Mouse (Mus musculus) embryonic facial prominence, embryonic 12.5 days (tissue): ENCODE measurements around the gene Dctpp1. TPM values are rescaled to one million over a fixed set of nuclear protein-coding genes. Genes with fewer than 3 reads are reported as not detected.

Source experiments
- ATAC-seq: fragments of 200-750 bp; cut with Nextera tagmentation; 2 replicates; pipeline ENCODE4 v1.8.0; 2017; ENCODE audit not compliant: insufficient number of reproducible peaks, insufficient read depth, low FRiP score, low TSS enrichment
- H3K27ac ChIP-seq: fragments of 300-500 bp; sonication (generic); 2 replicates; pipeline ENCODE4 v1.5.1; 2016; ENCODE audit warnings: mild to moderate bottlenecking
- H3K27me3 ChIP-seq: fragments of 300-500 bp; sonication (generic); 2 replicates; pipeline ENCODE4 v1.6.1; 2016; ENCODE audit warnings: mild to moderate bottlenecking, moderate library complexity
- H3K36me3 ChIP-seq: fragments of 300-500 bp; sonication (generic); 2 replicates; pipeline ENCODE4 v1.6.1; 2016; ENCODE audit warnings: mild to moderate bottlenecking
- H3K4me1 ChIP-seq: fragments of 300-500 bp; sonication (generic); 2 replicates; pipeline ENCODE4 v1.6.1; 2016
- H3K4me2 ChIP-seq: fragments of 300-500 bp; sonication (generic); replicated peaks from 2 replicates; pipeline ENCODE4 v1.6.1; 2016; ENCODE audit warnings: mild to moderate bottlenecking, moderate library complexity
- H3K4me3 ChIP-seq: fragments of 300-500 bp; sonication (generic); 2 replicates; pipeline ENCODE4 v1.5.1; 2016; ENCODE audit warnings: mild to moderate bottlenecking
- H3K9ac ChIP-seq: fragments of 300-500 bp; sonication (generic); 2 replicates; pipeline ENCODE4 v1.6.1; 2016; ENCODE audit warnings: mild to moderate bottlenecking, moderate library complexity
- H3K9me3 ChIP-seq: fragments of 300-500 bp; sonication (generic); 2 replicates; pipeline ENCODE4 v1.6.1; 2016; ENCODE audit warnings: mild to moderate bottlenecking, moderate library complexity
- WGBS: fragments of 180-500 bp; shearing (Covaris S2); methylation state at CpG from one replicate; pipeline ENCODE4 v1.1.7; 2016; 5-methylcytosine and 5-hydroxymethylcytosine counted together
- polyA plus RNA-seq: library from polyadenylated mRNA; unstranded; fragments of >200 nt; fragmentation: Nextera tagmentation; extraction: Ambion mirVana; gene quantifications from 2 replicates; pipeline ENCODE4 v1.2.1, GENCODE M21; 2016

Dctpp1 gene
- polyA plus RNA-seq, 1 experiment from 2014 or later = 196 TPM

DNA sequence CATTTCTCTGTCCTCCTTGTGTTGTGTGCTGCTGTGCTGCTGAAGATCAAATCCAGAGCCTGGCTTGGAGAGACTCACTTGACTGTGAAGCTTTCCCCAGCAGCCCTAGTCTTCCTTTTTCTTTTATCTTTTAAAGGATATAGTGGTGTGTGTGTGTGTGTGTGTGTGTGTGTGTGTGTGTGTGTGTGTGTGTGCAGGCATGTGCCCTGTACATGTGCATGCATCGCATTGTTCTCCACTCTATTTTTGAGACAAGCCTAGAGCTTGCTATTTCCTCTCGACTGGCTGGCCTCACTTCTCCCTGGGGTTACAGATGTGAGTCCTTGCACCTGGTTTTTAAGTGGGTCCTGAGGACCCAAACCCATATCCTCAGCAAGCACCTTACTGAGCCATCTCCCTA lies 21.7 kb upstream of the Dctpp1 start:
- no peak overlapping the region for H3K27ac ChIP-seq
- WGBS = 84% methylated on average over 2 of the region's 2 CpGs
- no peaks in the 10 kb centered on the region for H3K27me3 ChIP-seq
- no peak overlapping the region for H3K4me2 ChIP-seq
- 0 out of 2 replicates have a peak, but pooled peaks cover 7% of the 10 kb centered on the region for H3K9me3 ChIP-seq
- H3K4me3 ChIP-seq = no peak overlapping the region
- H3K4me1 ChIP-seq = no peaks in the 10 kb centered on the region
- no peaks in the 10 kb centered on the region for H3K36me3 ChIP-seq
- ATAC-seq = no peak
- H3K9ac ChIP-seq = no peak overlapping the region

DNA sequence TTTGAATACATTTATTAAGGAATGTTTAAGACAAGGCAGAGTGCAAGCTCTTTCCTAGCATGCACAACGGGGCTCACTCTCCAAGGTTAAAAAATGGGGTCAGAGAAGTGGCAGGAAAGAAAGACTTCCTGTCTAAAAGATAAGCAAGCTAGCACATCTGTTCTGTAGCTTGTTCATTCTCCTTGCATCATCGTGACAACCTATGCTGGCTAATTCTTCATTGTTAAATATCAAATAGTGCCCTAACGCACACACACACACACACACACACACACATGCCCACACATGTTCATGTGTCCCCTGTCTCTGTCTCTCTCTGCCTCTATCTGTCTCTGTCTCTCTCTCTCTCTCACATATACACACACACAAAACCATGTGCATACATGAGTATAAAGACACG lies 20.6 kb upstream of the Dctpp1 start:
- ATAC-seq = no peak
- Histone ChIP-seq H3K36me3 (no peaks in the 10 kb centered on the region), H3K4me1 (no peaks in the 10 kb centered on the region), H3K27me3 (no peaks in the 10 kb centered on the region), H3K4me2 (no peak overlapping the region), H3K9ac (no peak overlapping the region), H3K27ac (no peak overlapping the region), H3K9me3 (no peaks in the 10 kb centered on the region), H3K4me3 (no peak overlapping the region)
- 70% methylated on average over 4 of the region's 4 CpGs for WGBS

DNA sequence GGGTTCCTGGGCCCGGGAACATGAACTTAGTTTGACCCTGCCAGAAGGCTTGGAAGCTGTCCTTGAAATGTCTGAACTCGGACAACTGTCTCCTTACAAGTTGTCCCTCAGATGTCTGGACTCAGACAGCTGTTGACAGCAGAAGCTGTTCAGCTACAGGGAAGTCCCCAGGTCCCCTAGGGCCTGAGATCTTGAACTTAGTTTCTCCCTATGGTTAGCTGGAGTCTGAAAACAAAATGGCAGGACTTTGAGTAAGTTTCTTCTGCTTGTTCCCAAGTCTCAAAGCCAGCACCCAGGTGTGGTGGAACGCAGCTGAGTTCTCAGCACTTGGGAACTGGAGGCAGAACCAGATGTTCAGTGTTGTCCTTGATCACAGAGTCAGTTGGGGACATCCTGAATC lies 19.6 kb upstream of the Dctpp1 start:
- no peak overlapping the region for H3K9ac ChIP-seq
- no peaks in the 10 kb centered on the region for H3K36me3 ChIP-seq
- no peak overlapping the region for H3K4me3 ChIP-seq
- no peaks in the 10 kb centered on the region for H3K27me3 ChIP-seq
- no peak overlapping the region for H3K4me2 ChIP-seq
- H3K4me1 ChIP-seq = no peaks in the 10 kb centered on the region
- 69% methylated on average over 3 of the region's 3 CpGs for WGBS
- H3K9me3 ChIP-seq = no peaks in the 10 kb centered on the region
- H3K27ac ChIP-seq = no peak overlapping the region
- ATAC-seq = no peak

DNA sequence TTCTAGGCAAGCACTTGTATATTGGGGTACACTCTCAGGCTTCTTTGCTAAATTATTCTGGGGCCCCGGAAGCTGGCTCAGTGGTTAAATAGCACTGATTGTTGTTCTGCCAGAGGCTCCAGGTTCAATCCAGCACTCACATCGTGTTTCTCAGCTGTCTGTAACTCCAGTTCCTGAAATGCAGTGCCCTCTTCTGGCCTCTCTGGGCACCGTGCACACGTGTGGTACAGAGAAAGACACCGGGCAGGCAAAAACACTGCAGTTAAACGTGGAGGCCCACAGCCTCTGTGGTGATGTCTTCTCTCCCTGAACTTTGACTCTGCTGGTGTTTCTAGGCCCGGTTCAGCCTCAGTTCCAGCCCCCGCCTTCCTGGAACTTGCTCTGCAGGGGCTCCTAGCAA lies 17.8 kb upstream of the Dctpp1 start:
- Histone ChIP-seq H3K9ac (0 out of 2 replicates have a peak overlapping the region, but pooled peaks have one; percentile 4), H3K4me2 (no peak overlapping the region), H3K9me3 (no peaks in the 10 kb centered on the region), H3K36me3 (no peaks in the 10 kb centered on the region), H3K27me3 (no peaks in the 10 kb centered on the region), H3K27ac (no peak overlapping the region), H3K4me1 (0 out of 2 replicates have a peak, but pooled peaks cover 5% of the 10 kb centered on the region), H3K4me3 (no peak overlapping the region)
- 23% methylated on average over 8 of the region's 8 CpGs for WGBS
- no peak for ATAC-seq

DNA sequence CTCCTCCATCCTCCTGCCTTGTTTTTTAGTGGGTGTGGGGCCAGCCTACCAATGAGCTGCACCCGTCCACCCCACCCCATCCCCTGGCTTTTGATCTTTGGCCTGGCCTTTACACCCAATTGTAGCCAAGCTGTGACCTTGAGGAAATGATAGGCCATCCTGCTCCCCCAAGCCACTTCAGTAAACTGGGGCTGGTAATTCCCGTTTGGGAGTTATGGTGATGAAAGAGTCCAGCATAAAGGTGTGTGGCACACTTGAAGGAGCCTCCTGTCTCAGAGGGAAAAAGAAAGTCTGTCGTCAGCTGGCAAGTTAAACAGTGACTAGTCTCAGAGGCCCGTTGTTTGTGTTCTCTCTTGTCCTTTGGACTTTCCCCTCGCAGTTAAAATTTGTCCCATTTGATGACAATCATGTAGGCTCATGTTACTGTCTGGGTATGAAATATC lies 16.0 kb upstream of the Dctpp1 start:
- H3K27me3 ChIP-seq = no peaks in the 10 kb centered on the region
- no peak overlapping the region for H3K4me3 ChIP-seq
- no peaks in the 10 kb centered on the region for H3K9me3 ChIP-seq
- H3K36me3 ChIP-seq = peaks cover 9% of the 10 kb centered on the region
- H3K27ac ChIP-seq = no peak overlapping the region
- no peak overlapping the region for H3K4me2 ChIP-seq
- peaks cover 13% of the 10 kb centered on the region; the same call in 1 of the 2 replicates for H3K4me1 ChIP-seq
- no peak overlapping the region for H3K9ac ChIP-seq
- 48% methylated on average over 5 of the region's 5 CpGs for WGBS
- no peak for ATAC-seq

DNA sequence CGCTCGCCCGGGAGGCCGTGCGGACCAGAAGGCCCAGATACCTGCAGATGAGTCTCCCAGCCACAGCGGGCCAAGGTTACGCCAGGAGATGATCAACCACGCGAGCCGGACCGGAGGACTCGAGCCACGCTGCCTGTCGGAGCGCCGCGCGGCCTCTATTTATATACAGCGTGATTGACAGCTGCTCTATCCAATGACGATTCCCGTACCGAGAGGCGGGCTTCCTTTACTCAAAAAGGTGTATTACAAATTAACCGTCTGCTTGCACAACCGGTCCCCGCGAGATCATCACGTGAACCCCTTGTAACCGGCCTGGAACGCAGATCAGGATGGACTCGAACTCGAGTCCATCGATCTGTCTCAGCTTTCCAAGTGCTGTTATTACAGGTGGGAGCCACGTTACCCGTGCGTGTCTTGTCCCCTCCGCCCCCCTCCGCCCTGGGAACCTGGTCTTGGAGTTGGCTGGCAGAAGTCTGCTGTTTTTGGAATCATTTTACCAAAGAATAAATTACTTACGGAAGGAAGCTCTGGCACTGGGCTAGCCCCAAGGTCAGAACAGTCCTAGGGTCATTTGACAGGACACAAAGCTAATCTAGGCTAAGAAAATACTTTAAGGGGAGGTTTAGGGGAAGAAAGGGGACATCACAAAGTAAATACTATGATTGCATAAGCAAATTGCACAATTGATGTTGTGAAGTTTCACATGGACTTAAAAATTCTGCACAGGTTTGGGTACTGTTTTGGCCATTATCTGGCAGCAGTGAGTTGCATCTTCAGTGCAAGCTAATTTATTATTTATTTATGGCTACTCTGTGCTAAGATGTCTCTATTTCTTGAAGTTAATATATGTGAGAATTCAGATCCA lies 13.6 kb upstream of the Dctpp1 start, which contains the start of gene Sephs2:
Sephs2 (minus strand) TSS at position 131 of the 865 bp plus-strand sequence.
- 2% methylated on average over 39 of the region's 39 CpGs for WGBS
- Histone ChIP-seq H3K4me2 (peak within 1 kb of the TSS; percentile 89), H3K4me1 (peaks cover 13% of the 10 kb centered on the region; the same call in 1 of the 2 replicates), H3K9ac (peak within 1 kb of the TSS; percentile 86), H3K4me3 (peak within 1 kb of the TSS; percentile 84), H3K27ac (peak within 1 kb of the TSS; percentile 84), H3K27me3 (no peaks in the 10 kb centered on the region), H3K9me3 (no peaks in the 10 kb centered on the region), H3K36me3 (peaks cover 22% of the 10 kb centered on the region)
- ATAC-seq = peak; percentile 74; the same call in 1 of the 2 replicates

DNA sequence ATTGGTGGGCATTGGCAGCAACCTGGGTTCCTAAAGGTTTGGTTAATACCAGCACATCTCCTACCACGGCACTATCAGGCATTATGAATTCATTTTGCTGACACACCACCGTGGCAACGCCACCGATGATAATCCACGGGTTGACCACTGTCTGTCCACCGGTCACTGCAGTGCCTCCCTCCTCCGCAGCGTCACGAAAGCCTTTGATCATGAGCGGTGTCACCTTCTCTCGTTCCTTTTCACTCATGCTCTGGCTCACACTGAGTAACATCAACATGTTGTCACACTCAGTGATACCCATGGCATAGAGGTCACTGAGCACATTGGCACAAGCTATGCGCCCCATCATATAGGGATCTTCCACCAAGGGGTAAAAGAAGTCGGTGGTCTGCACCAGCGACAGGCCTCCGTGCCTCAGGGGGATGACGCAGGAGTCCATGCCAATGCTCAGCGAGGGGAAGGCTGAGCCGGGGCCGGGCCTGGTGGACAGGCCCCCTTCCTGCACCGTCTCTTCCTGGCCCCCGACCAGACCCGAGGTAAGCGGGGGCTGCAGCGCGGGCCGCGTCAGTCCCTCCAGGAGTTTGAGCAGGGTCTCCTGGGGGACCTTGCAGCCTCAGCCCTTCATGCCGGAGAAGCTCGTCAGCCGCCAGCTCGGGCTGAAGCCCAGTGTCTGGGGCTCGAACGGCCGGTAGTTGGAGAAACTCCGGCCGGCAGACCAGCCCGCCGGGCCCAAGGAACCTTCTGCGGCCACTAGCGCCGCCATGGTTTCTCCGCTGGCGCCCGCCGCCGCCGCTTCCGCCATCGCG lies 12.8 kb upstream of the Dctpp1 start:
- peaks cover 24% of the 10 kb centered on the region for H3K36me3 ChIP-seq
- peak overlapping the region; percentile 84 for H3K27ac ChIP-seq
- peaks cover 2% of the 10 kb centered on the region; the same call in 1 of the 2 replicates for H3K9me3 ChIP-seq
- 18% methylated on average over 50 of the region's 50 CpGs for WGBS
- H3K27me3 ChIP-seq = no peaks in the 10 kb centered on the region
- H3K9ac ChIP-seq = peak overlapping the region; percentile 86
- peak overlapping the region; percentile 84 for H3K4me3 ChIP-seq
- H3K4me1 ChIP-seq = peaks cover 13% of the 10 kb centered on the region; the same call in 1 of the 2 replicates
- H3K4me2 ChIP-seq = peak overlapping the region; percentile 89
- ATAC-seq = peak; percentile 45; the same call in 1 of the 2 replicates

DNA sequence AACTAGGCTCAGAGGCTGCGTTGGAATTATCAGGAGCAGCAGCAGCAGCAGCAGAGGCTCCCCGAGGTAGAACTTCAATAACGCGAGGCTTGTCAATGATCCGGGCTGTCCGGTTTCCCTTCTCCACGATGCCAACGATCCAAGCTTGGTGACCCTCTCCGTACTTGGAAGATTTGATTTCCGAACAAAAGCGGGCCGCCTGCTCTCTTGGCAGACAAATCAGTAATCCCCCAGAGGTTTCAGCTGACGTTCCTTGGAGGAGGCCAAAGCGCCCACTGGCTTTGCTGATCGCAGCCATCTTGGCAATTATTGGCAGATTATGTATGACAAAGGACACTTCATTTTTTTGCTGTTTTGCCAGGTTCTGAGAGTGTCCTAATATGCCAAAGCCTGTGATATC lies 12.1 kb upstream of the Dctpp1 start:
- no peak overlapping the region for H3K9ac ChIP-seq
- H3K4me3 ChIP-seq = peak overlapping the region; percentile 84; the same call in 1 of the 2 replicates
- 94% methylated on average over 15 of the region's 15 CpGs for WGBS
- no peaks in the 10 kb centered on the region for H3K27me3 ChIP-seq
- peaks cover 13% of the 10 kb centered on the region; the same call in 1 of the 2 replicates for H3K4me1 ChIP-seq
- H3K4me2 ChIP-seq = peak overlapping the region; percentile 89; the same call in 1 of the 2 replicates
- H3K36me3 ChIP-seq = peaks cover 24% of the 10 kb centered on the region
- no peak for ATAC-seq
- H3K9me3 ChIP-seq = peaks cover 5% of the 10 kb centered on the region
- no peak overlapping the region for H3K27ac ChIP-seq

DNA sequence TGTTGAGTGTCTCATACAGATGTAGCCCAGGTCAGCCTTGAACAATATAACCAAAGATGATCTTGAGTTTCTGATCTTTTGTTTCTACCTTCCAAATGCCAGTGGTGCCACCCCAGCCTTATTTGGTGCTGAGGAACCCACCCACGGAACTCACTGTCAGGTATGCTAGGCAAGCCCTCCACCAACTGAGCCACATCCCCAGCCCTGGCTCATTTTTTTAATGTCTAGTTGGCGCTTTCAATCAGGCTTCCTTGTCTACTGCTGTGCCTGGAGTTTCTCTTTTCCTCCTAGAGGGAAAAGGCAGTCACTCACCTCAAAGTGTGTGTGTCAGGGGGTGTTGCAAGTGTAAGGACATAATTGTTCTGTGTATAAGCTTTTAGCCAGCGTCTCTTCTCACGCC lies 10.6 kb upstream of the Dctpp1 start:
- H3K4me1 ChIP-seq = peaks cover 13% of the 10 kb centered on the region; the same call in 1 of the 2 replicates
- H3K9ac ChIP-seq = no peak overlapping the region
- WGBS = 94% methylated on average over 4 of the region's 4 CpGs
- peaks cover 5% of the 10 kb centered on the region for H3K9me3 ChIP-seq
- ATAC-seq = no peak
- no peak overlapping the region for H3K4me3 ChIP-seq
- H3K27ac ChIP-seq = no peak overlapping the region
- H3K4me2 ChIP-seq = no peak overlapping the region
- no peaks in the 10 kb centered on the region for H3K27me3 ChIP-seq
- peaks cover 24% of the 10 kb centered on the region for H3K36me3 ChIP-seq

DNA sequence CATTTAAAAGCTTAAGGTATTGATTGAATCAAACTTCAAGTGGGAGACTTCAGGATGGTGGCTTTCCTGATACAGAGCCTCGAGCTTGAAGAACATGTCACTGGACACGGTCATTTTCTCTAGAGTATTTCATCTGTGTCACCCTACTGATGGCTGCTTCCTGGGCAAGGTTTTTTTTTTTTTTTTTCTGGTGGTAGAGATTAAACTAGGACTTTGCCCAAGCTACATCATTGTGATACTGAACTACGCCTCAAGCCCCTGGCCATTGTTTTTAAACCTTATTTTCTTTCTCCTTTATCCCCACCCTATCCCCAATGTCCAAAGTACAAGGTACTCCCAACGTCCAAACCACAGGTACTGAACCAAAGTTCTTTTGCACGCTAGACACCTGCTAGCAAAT lies 10.2 kb upstream of the Dctpp1 start:
- Histone ChIP-seq H3K4me2 (no peak overlapping the region), H3K27me3 (no peaks in the 10 kb centered on the region), H3K27ac (no peak overlapping the region), H3K9ac (no peak overlapping the region), H3K4me3 (no peak overlapping the region), H3K36me3 (peaks cover 24% of the 10 kb centered on the region), H3K9me3 (peaks cover 5% of the 10 kb centered on the region), H3K4me1 (peaks cover 13% of the 10 kb centered on the region; the same call in 1 of the 2 replicates)
- ATAC-seq = no peak
- 92% methylated on average over 5 of the region's 5 CpGs for WGBS

DNA sequence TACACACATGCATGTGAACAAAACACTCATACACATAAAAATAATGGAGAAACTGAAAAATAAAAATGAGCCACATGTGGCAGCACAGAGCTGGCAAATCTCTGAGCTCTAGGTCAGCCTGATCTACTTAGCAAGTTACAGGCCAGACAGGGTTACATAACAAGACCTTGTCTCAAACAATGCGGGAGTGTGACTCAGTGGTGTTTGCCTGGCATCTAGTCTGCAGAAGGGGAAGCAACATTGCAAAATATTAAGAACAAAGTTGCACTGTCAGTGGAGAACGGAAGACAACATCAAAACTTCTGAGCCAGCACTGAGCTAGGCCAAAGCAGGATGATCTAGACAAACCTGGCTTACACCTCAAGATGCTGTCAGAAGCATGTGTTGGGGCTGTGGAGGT lies 9.7 kb upstream of the Dctpp1 start:
- H3K4me2 ChIP-seq = no peak overlapping the region
- ATAC-seq = no peak
- no peaks in the 10 kb centered on the region for H3K27me3 ChIP-seq
- H3K4me3 ChIP-seq = no peak overlapping the region
- H3K27ac ChIP-seq = no peak overlapping the region
- no peak overlapping the region for H3K9ac ChIP-seq
- H3K36me3 ChIP-seq = peaks cover 24% of the 10 kb centered on the region
- peaks cover 5% of the 10 kb centered on the region for H3K9me3 ChIP-seq
- 90% methylated on average over 2 of the region's 2 CpGs for WGBS
- peaks cover 13% of the 10 kb centered on the region; the same call in 1 of the 2 replicates for H3K4me1 ChIP-seq
